Mouse (Mus musculus) heart, adult 2 months (tissue): ENCODE data around the gene Cyp2j8. TPM values are rescaled to one million over a fixed set of nuclear protein-coding genes. Genes with fewer than 3 reads are reported as not detected.
"Not testable (repeated sequence)": the region's sequence is repeated elsewhere in the genome, so short reads cannot be mapped to it uniquely, and the experiment has no call there.

Source experiments
- DNase-seq, 2 experiments: peaks; one replicate each; pipeline ENCODE4 v3.0.0; 2021
- H3K27ac ChIP-seq: fragments of 200-600 bp; 2 replicates; pipeline ENCODE4 v1.8.1; 2022
- H3K27me3 ChIP-seq: fragments of 200-500 bp; 2 replicates; pipeline ENCODE4 v1.6.1; 2012; ENCODE audit warnings: mild to moderate bottlenecking, low read length, inconsistent platforms, mixed read lengths; ENCODE audit not compliant: control insufficient read depth, insufficient read depth
- H3K36me3 ChIP-seq: fragments of 200-500 bp; 2 replicates; pipeline ENCODE4 v1.6.1; 2012; ENCODE audit warnings: low read length, inconsistent platforms; ENCODE audit not compliant: control insufficient read depth, insufficient read depth
- H3K4me1 ChIP-seq: fragments of 200-500 bp; 2 replicates; pipeline ENCODE4 v1.6.1; 2011; ENCODE audit warnings: low read length; ENCODE audit not compliant: control insufficient read depth, insufficient read depth
- H3K4me3 ChIP-seq: fragments of 200-600 bp; 2 replicates; pipeline ENCODE4 v1.8.1; 2022
- H3K79me2 ChIP-seq: fragments of 200-500 bp; replicated peaks from 2 replicates; pipeline ENCODE4 v1.6.1; 2012; ENCODE audit warnings: mild to moderate bottlenecking, inconsistent platforms, low read length, moderate library complexity, mixed read lengths; ENCODE audit not compliant: control insufficient read depth, insufficient read depth
- H3K9ac ChIP-seq: fragments of 200-500 bp; 2 replicates; pipeline ENCODE4 v1.6.1; 2012; ENCODE audit warnings: low read depth, mild to moderate bottlenecking, control low read depth, inconsistent platforms, low read length, mixed read lengths
- CTCF ChIP-seq: fragments of 200-600 bp; IDR thresholded peaks from 2 replicates; pipeline ENCODE4 v1.8.1; 2022; ENCODE audit warnings: antibody characterized with exemption, mild to moderate bottlenecking, moderate library complexity
- EP300 ChIP-seq: fragments of 200-500 bp; IDR thresholded peaks from 2 replicates; pipeline ENCODE4 v1.6.1; 2011; ENCODE audit warnings: low read depth, low read length, control low read depth; ENCODE audit not compliant: insufficient read depth
- POLR2A ChIP-seq: fragments of 200-500 bp; IDR thresholded peaks from 2 replicates; pipeline ENCODE4 v1.6.1; 2011; ENCODE audit warnings: mild to moderate bottlenecking, low read depth, low read length, control low read depth; ENCODE audit not compliant: insufficient read depth
- WGBS: fragments of 180-500 bp; shearing (Covaris S2); methylation state at CpG from one replicate; pipeline ENCODE4 v1.1.7; 2018; 5-methylcytosine and 5-hydroxymethylcytosine counted together
- intact Hi-C: fragments of 180-260 bp; cut with DNase I; formaldehyde crosslinking; loops from one replicate; pipeline ENCODE4 v1.15.1; 2025
- polyA plus RNA-seq: library from polyadenylated mRNA; depleted of rRNA; stranded (reverse); fragments of >200 nt; gene quantifications from 2 replicates; pipeline ENCODE4 v1.2.3, GENCODE M21; 2012; rRNA removed
- total RNA-seq, 2 experiments: library from RNA; stranded (reverse); gene quantifications; 2 replicates each; pipeline ENCODE4 v1.2.3; 2021

Gene Cyp2j8
- total and polyA plus RNA-seq, 3 experiments, result not detected

DNA sequence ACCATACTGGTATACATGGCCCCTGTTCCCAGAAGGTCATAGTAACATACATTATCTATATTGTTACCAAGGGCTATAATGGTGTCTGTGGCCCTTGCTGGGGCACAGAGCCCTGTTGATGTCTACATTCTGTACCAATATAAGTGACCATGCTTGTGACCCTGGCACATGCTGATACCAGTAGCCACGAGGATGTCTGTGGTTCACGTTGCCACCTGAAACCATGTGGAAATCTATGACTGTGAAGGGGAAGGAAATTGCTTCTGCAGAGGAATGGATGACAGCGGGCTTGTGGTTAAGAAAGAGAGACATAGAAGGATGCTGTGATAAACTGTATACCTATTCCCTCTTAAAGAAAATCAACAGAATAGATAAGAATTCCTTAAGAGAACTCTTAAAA is 2.9 kb upstream of the Cyp2j8 start:
- no peak for DNase-seq
- no peak for TF ChIP-seq EP300
- TF ChIP-seq POLR2A, result no peak
- TF ChIP-seq CTCF, result no peak
- intact Hi-C loops, result no loop called here
- Histone ChIP-seq H3K36me3 (no peaks in the 10 kb centered on the region), H3K4me1 (no peaks in the 10 kb centered on the region), H3K27me3 (no peaks in the 10 kb centered on the region), H3K9ac (no peak overlapping the region), H3K27ac (no peak overlapping the region), H3K4me3 (no peak overlapping the region), H3K79me2 (no peaks in the 10 kb centered on the region)
- WGBS, result 71% methylated on average over 3 of the region's 3 CpGs

DNA sequence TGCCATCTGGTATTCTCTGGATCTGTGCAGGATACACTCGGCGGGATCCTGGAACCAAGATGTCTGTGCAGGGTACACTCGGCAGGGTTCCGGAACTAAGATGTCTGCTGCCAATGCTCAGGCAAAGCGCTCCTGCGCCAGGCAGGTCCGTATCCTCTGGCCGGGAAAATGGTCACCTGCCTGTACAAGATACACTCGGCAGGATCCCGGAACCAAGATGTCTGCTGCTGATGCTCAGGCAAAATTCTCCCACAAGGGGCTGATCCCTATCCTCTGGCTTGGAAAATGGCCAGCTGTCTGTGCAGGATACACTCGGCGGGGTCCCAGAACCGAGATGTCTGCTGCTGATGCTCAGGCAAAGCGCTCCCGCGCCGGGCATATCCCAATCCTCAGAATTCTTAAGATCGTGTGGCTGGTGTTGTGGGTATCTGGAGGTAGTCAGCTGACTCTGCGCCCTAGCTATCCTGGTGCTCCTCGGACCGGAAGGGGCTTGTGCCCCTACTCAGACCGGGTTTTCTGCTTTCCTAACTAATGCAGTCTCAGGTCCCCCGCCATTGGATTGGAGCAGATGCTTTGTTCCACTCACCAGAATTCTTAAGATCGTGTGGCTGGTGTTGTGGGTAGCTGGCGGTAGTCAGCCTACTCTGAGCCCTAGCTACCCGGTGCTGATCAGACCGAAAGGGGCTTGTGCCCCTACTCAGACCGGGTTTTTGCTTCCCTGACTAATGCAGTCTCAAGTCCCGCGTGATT is 43.7 kb downstream of the Cyp2j8 start:
- H3K27ac ChIP-seq, H3K27me3 ChIP-seq, H3K36me3 ChIP-seq, H3K79me2 ChIP-seq, DNase-seq, H3K4me3 ChIP-seq, intact Hi-C loops, H3K9ac ChIP-seq, H3K4me1 ChIP-seq: not testable (repeated sequence)
- WGBS, result 80% methylated on average over 30 of the region's 30 CpGs

Other genes starting within 250 kb of the Cyp2j8 start
- not detected for gene Cyp2j11, start 158.7 kb downstream of the Cyp2j8 start, total RNA-seq
- gene Cyp2j11, start 158.7 kb downstream of the Cyp2j8 start, polyA plus RNA-seq, result not detected in 2 replicates
- gene Cyp2j6, start 46.3 kb upstream of the Cyp2j8 start, total RNA-seq, result 1 to 10 TPM; 2.3 to 2.8 TPM
- gene Cyp2j6, start 46.3 kb upstream of the Cyp2j8 start, polyA plus RNA-seq, result 1.8 and 2.6 TPM in 2 replicates
- gene Cyp2j9, start 84.2 kb upstream of the Cyp2j8 start, total RNA-seq, result 1 to 10 TPM; 1.0 to 1.9 TPM
- 2.5 and 4.3 TPM in 2 replicates for gene Cyp2j9, start 84.2 kb upstream of the Cyp2j8 start, polyA plus RNA-seq
- not detected for gene Cyp2j5, start 156.8 kb upstream of the Cyp2j8 start, total RNA-seq
- 0.15 TPM in 1 of 2 replicates, not detected in the other for gene Cyp2j5, start 156.8 kb upstream of the Cyp2j8 start, polyA plus RNA-seq